Mouse (Mus musculus) limb, embryonic 12.5 days (tissue): ENCODE measurements at regions not wholly inside any gene's neighbourhood (a gene's known extent, or its start where the extent isn't known, plus 50 kb on each side); places are given as distances from the start of the nearest gene placed in this dataset.

Experiments
- ATAC-seq: fragments of 200-750 bp; cut with Nextera tagmentation; 2 replicates; pipeline ENCODE4 v1.8.0; 2017; ENCODE audit warnings: low read depth, moderate TSS enrichment; ENCODE audit not compliant: insufficient number of reproducible peaks, insufficient read depth, low FRiP score, low TSS enrichment
- H3K27ac ChIP-seq: fragments of 300-500 bp; sonication (generic); 2 replicates; pipeline ENCODE4 v1.5.1; 2016; ENCODE audit warnings: mild to moderate bottlenecking, moderate library complexity
- H3K27me3 ChIP-seq: fragments of 300-500 bp; sonication (generic); 2 replicates; pipeline ENCODE4 v1.6.1; 2016; ENCODE audit warnings: mild to moderate bottlenecking, moderate library complexity
- H3K36me3 ChIP-seq: fragments of 300-500 bp; sonication (generic); 2 replicates; pipeline ENCODE4 v1.6.1; 2016; ENCODE audit warnings: mild to moderate bottlenecking, moderate library complexity
- H3K4me1 ChIP-seq: fragments of 300-500 bp; sonication (generic); replicated peaks from 2 replicates; pipeline ENCODE4 v1.6.1; 2016
- H3K4me2 ChIP-seq: fragments of 300-500 bp; sonication (generic); 2 replicates; pipeline ENCODE4 v1.6.1; 2016; ENCODE audit warnings: mild to moderate bottlenecking, moderate library complexity
- H3K4me3 ChIP-seq: fragments of 300-500 bp; sonication (generic); replicated peaks from 2 replicates; pipeline ENCODE4 v1.5.1; 2016; ENCODE audit warnings: mild to moderate bottlenecking
- H3K9ac ChIP-seq: fragments of 300-500 bp; sonication (generic); replicated peaks from 2 replicates; pipeline ENCODE4 v1.6.1; 2016; ENCODE audit warnings: mild to moderate bottlenecking, moderate library complexity
- H3K9me3 ChIP-seq: fragments of 300-500 bp; sonication (generic); 2 replicates; pipeline ENCODE4 v1.6.1; 2016; ENCODE audit warnings: mild to moderate bottlenecking, moderate library complexity
- WGBS: fragments of 180-500 bp; shearing (Covaris S2); methylation state at CpG from one replicate; pipeline ENCODE4 v1.1.7; 2016; 5-methylcytosine and 5-hydroxymethylcytosine counted together

- no peak for ATAC-seq
- Histone ChIP-seq H3K36me3 (no peaks in the 10 kb centered on the region), H3K9ac (no peak overlapping the region), H3K4me3 (no peak overlapping the region), H3K4me2 (no peak overlapping the region), H3K27ac (no peak overlapping the region), H3K9me3 (no peaks in the 10 kb centered on the region), H3K27me3 (no peaks in the 10 kb centered on the region; the same call in 1 of the 2 replicates), H3K4me1 (peaks cover 7% of the 10 kb centered on the region; the same call in 1 of the 2 replicates)
- WGBS, result 31% methylated on average over 8 of the region's 8 CpGs
Measured at GRCm38 (mm10) chr8:34703351-34703750, 591.8 kb upstream of the Gm10131 start.

GRCm38 (mm10) chr8:34702806-34703205, 591.3 kb upstream of the Gm10131 start:
- no peaks in the 10 kb centered on the region for H3K36me3 ChIP-seq
- ATAC-seq, result no peak
- H3K4me3 ChIP-seq, result no peak overlapping the region
- no peak overlapping the region for H3K27ac ChIP-seq
- H3K4me2 ChIP-seq, result no peak overlapping the region
- 100% methylated on average over 2 of the region's 2 CpGs for WGBS
- no peaks in the 10 kb centered on the region for H3K9me3 ChIP-seq
- no peak overlapping the region for H3K9ac ChIP-seq
- no peaks in the 10 kb centered on the region for H3K27me3 ChIP-seq
- peaks cover 7% of the 10 kb centered on the region; the same call in 1 of the 2 replicates for H3K4me1 ChIP-seq

- ATAC-seq, result no peak
- no peaks in the 10 kb centered on the region for H3K9me3 ChIP-seq
- H3K4me3 ChIP-seq, result no peak overlapping the region
- no peak overlapping the region for H3K9ac ChIP-seq
- no peak overlapping the region for H3K4me2 ChIP-seq
- peaks cover 7% of the 10 kb centered on the region; the same call in 1 of the 2 replicates for H3K4me1 ChIP-seq
- H3K27me3 ChIP-seq, result no peaks in the 10 kb centered on the region
- H3K36me3 ChIP-seq, result no peaks in the 10 kb centered on the region
- WGBS, result 68% methylated on average over 4 of the region's 4 CpGs
- no peak overlapping the region for H3K27ac ChIP-seq
Measured at GRCm38 (mm10) chr8:34699015-34699414, 587.5 kb upstream of the Gm10131 start.

GRCm38 (mm10) chr8:34696365-34696764, 584.8 kb upstream of the Gm10131 start:
- H3K27ac ChIP-seq, result no peak overlapping the region
- H3K9me3 ChIP-seq, result no peaks in the 10 kb centered on the region
- H3K36me3 ChIP-seq, result no peaks in the 10 kb centered on the region
- H3K27me3 ChIP-seq, result no peaks in the 10 kb centered on the region
- H3K4me3 ChIP-seq, result no peak overlapping the region
- H3K4me2 ChIP-seq, result no peak overlapping the region
- H3K9ac ChIP-seq, result no peak overlapping the region
- no peaks in the 10 kb centered on the region for H3K4me1 ChIP-seq
- WGBS, result 93% methylated on average over 12 of the region's 12 CpGs
- ATAC-seq, result no peak

GRCm38 (mm10) chr8:34692606-34693005, 581.1 kb upstream of the Gm10131 start:
- Histone ChIP-seq H3K27ac (no peak overlapping the region), H3K9me3 (no peaks in the 10 kb centered on the region), H3K4me2 (no peak overlapping the region), H3K36me3 (no peaks in the 10 kb centered on the region), H3K4me3 (no peak overlapping the region), H3K27me3 (peaks cover 11% of the 10 kb centered on the region), H3K9ac (no peak overlapping the region), H3K4me1 (peaks cover 15% of the 10 kb centered on the region)
- WGBS, result 53% methylated on average over 13 of the region's 13 CpGs
- no peak for ATAC-seq

- Histone ChIP-seq H3K4me2 (no peak overlapping the region), H3K9me3 (no peaks in the 10 kb centered on the region), H3K9ac (no peak overlapping the region), H3K27me3 (peaks cover 11% of the 10 kb centered on the region), H3K27ac (no peak overlapping the region), H3K4me3 (no peak overlapping the region), H3K36me3 (no peaks in the 10 kb centered on the region), H3K4me1 (peaks cover 15% of the 10 kb centered on the region)
- ATAC-seq, result no peak
- 72% methylated on average over 6 of the region's 6 CpGs for WGBS
Measured at GRCm38 (mm10) chr8:34691776-34692175, 580.2 kb upstream of the Gm10131 start.

- ATAC-seq, result no peak
- Histone ChIP-seq H3K9me3 (no peaks in the 10 kb centered on the region), H3K27ac (no peak overlapping the region), H3K4me1 (peaks cover 15% of the 10 kb centered on the region), H3K4me3 (peak overlapping the region; percentile 24), H3K27me3 (peaks cover 11% of the 10 kb centered on the region), H3K4me2 (peak overlapping the region; percentile 54), H3K9ac (no peak overlapping the region), H3K36me3 (no peaks in the 10 kb centered on the region)
- WGBS, result 12% methylated on average over 9 of the region's 9 CpGs
Measured at GRCm38 (mm10) chr8:34689825-34690493, 578.4 kb upstream of the Gm10131 start.

GRCm38 (mm10) chr8:34689049-34689824, 577.7 kb upstream of the Gm10131 start:
- peak overlapping the region; percentile 54 for H3K4me2 ChIP-seq
- no peak overlapping the region for H3K27ac ChIP-seq
- H3K9me3 ChIP-seq, result no peaks in the 10 kb centered on the region
- 15% methylated on average over 33 of the region's 33 CpGs for WGBS
- 0 out of 2 replicates have a peak overlapping the region, but pooled peaks have one; percentile 18 for H3K9ac ChIP-seq
- H3K27me3 ChIP-seq, result peaks cover 11% of the 10 kb centered on the region
- H3K4me3 ChIP-seq, result peak overlapping the region; percentile 24
- no peaks in the 10 kb centered on the region for H3K36me3 ChIP-seq
- H3K4me1 ChIP-seq, result peaks cover 15% of the 10 kb centered on the region
- no peak for ATAC-seq

GRCm38 (mm10) chr8:34688396-34689048, 577.0 kb upstream of the Gm10131 start:
- no peak for ATAC-seq
- Histone ChIP-seq H3K36me3 (no peaks in the 10 kb centered on the region), H3K4me3 (peak overlapping the region; percentile 24; the same call in 1 of the 2 replicates), H3K27ac (no peak overlapping the region), H3K4me2 (peak overlapping the region; percentile 54), H3K4me1 (peaks cover 15% of the 10 kb centered on the region), H3K27me3 (peaks cover 11% of the 10 kb centered on the region), H3K9me3 (no peaks in the 10 kb centered on the region), H3K9ac (no peak overlapping the region)
- 65% methylated on average over 20 of the region's 20 CpGs for WGBS

GRCm38 (mm10) chr8:34686371-34686770, 574.8 kb upstream of the Gm10131 start:
- H3K9ac ChIP-seq, result no peak overlapping the region
- no peak overlapping the region for H3K27ac ChIP-seq
- H3K4me3 ChIP-seq, result no peak overlapping the region
- H3K27me3 ChIP-seq, result peaks cover 11% of the 10 kb centered on the region
- no peak for ATAC-seq
- H3K4me1 ChIP-seq, result peaks cover 15% of the 10 kb centered on the region
- H3K9me3 ChIP-seq, result no peaks in the 10 kb centered on the region
- no peaks in the 10 kb centered on the region for H3K36me3 ChIP-seq
- H3K4me2 ChIP-seq, result no peak overlapping the region
- WGBS, result 88% methylated on average over 10 of the region's 10 CpGs

- no peaks in the 10 kb centered on the region for H3K36me3 ChIP-seq
- H3K9me3 ChIP-seq, result no peaks in the 10 kb centered on the region
- H3K4me2 ChIP-seq, result no peak overlapping the region
- no peak overlapping the region for H3K27ac ChIP-seq
- no peak overlapping the region for H3K4me3 ChIP-seq
- ATAC-seq, result no peak
- H3K4me1 ChIP-seq, result peaks cover 13% of the 10 kb centered on the region
- 71% methylated on average over 7 of the region's 7 CpGs for WGBS
- H3K27me3 ChIP-seq, result peaks cover 8% of the 10 kb centered on the region
- no peak overlapping the region for H3K9ac ChIP-seq
Measured at GRCm38 (mm10) chr8:34684683-34685082, 573.1 kb upstream of the Gm10131 start.
